Mouse (Mus musculus) liver, adult 10 weeks (tissue): Measurements from ENCODE around the gene Akr1b8. TPM values are rescaled to one million over a fixed set of nuclear protein-coding genes. Genes with fewer than 3 reads are reported as not detected.

Experiments
- polyA plus RNA-seq: library from polyadenylated mRNA; stranded (reverse); fragments of 350-450 nt; fragmentation: Illumina TruSeq; extraction: RNeasy Lipid Tissue Mini Kit (QIAGEN cat#74804); gene quantifications from one replicate; pipeline ENCODE4 v1.2.3, GENCODE M21; 2014; ENCODE audit warnings: low read depth, low replicate concordance

The Akr1b8 gene
- 1.3 TPM for polyA plus RNA-seq

DNA sequence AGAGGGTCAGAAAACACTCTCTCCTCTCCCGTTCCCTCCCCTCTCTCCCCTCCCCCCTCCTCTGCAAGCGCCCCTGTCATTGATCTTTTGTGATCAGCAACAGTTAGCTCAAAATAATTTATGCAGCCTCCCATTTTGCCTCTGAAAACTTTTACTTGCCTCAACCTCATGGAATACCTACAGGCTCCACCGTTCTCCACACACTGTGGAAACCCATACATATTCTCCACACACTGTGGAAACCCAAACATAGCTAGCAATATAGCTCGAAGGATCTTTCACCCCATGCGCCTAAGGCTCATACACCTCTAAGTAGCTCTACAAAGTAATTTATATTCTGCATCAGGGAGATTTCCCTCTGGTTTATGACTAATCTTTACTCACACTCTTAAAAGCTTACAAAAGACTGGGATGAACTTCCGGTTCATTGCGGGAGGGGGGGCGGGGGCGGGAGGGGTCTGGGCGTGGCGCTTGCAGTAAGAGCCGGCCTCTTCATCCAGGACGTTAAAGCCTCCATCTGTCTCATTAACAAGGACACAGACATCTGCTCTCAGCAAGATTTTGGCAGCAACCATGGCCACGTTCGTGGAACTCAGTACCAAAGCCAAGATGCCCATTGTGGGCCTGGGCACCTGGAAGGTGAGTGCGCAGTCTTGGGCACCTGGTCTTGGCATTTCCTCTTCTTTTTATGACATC, at the start of gene Akr1b8:
Gene Akr1b8, plus strand, starts transcription at position 462 of the 696 bp plus-strand sequence.

GRCm38 (mm10) chr6:34316854-34317771, 36.8 kb upstream of the Akr1b8 start, which contains the start of gene Akr1b3:
Gene Akr1b3 (minus strand): TSS chr6:34317478.

DNA sequence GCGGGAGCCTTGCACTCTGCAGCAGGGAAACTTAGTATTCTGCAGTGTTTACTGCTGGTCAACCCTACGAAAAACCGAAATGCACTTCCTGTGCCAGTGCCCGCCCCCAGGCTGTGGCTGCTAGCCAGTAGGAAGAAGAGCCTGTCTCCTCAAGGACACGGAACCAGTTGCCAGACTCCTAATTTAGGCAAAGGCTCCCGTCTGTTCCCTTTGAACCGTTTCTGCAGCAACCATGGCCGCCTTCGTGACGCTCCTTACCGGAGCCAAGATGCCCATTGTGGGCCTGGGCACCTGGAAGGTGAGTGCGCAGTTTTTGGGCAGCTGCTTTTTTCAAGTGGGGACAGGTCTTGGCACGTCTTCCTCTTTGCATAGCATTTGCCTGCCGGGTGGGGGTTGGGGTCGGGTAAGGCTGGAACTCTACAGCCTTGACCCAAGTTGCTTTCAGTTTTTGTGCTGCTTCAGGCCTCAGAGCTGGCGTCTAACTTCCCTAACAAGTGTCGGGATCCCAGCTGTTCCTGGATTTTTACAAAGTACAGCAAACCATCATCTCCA, 30.3 kb downstream of the Akr1b8 start, which contains the start of gene Akr1b10:
Gene Akr1b10, plus strand, starts transcription at position 109 of the 552 bp plus-strand sequence.

DNA sequence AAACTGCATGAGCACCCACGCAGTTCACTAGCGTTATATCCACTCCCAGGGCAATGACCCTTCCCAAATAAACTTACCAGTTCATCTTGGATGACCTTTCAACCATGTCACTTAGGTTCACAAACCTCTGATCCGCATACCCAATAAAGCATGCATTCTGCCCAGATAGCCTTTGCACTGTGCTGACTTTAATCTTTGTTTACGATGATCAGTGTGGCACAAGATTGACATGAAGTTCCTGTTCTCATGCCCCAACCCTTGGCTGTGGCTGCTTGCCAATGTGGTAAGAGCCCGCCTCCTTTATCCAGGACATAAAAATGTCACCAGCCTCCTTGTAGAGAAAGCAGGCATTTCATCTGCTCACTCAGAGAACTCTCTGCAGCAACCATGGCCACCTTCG, 58.1 kb downstream of the Akr1b8 start, which contains the start of gene Akr1b7:
Gene Akr1b7, plus strand, starts transcription at position 312 of the 400 bp plus-strand sequence.

Other genes starting within 250 kb of the Akr1b8 start
- gene Slc35b4, start 177.0 kb upstream of the Akr1b8 start, polyA plus RNA-seq = 9.2 TPM
- 11.7 TPM for gene Akr1b3, start 36.6 kb upstream of the Akr1b8 start, polyA plus RNA-seq
- 2.5 TPM for gene Akr1b10, start 30.1 kb downstream of the Akr1b8 start, polyA plus RNA-seq
- 2.4 TPM for gene Akr1b7, start 58.2 kb downstream of the Akr1b8 start, polyA plus RNA-seq
- gene Bpgm, start 122.1 kb downstream of the Akr1b8 start, polyA plus RNA-seq = 11.5 TPM
- 294 TPM for gene Cald1, start 244.4 kb downstream of the Akr1b8 start, polyA plus RNA-seq